Mouse (Mus musculus) MEL (cell line): ENCODE measurements at regions not wholly inside any gene's neighbourhood (a gene's known extent, or its start where the extent isn't known, plus 50 kb on each side); places are given as distances from the start of the nearest gene placed in this dataset.

Source experiments
- DNase-seq: peaks from one replicate; pipeline ENCODE4 v3.0.0; 2011; ENCODE audit warnings: low read depth, low spot score
- H3K27ac ChIP-seq: 2 replicates; pipeline ENCODE4 v1.5.1; 2012; ENCODE audit warnings: low read depth, mild to moderate bottlenecking, control low read depth, low read length, moderate library complexity; ENCODE audit not compliant: control insufficient read depth
- H3K27me3 ChIP-seq, 2 experiments: fragments of 150-350 bp in 1 of 2; sonication (generic) in 1 of 2; 2 replicates each; pipeline ENCODE4 v1.6.1; 2012; ENCODE audit warnings: low read length in 2 of 2, mild to moderate bottlenecking in 2 of 2, improper control_type of control experiment in 1 of 2, moderate library complexity in 1 of 2; ENCODE audit not compliant: insufficient read depth in 2 of 2, control insufficient read depth in 1 of 2
- H3K36me3 ChIP-seq, 2 experiments: 2 replicates each; pipeline ENCODE4 v1.6.1; 2012 to 2014; ENCODE audit warnings: low read length in 2 of 2, improper control_type of control experiment in 1 of 2, inconsistent platforms in 1 of 2, mild to moderate bottlenecking in 1 of 2; ENCODE audit not compliant: insufficient read depth in 2 of 2, control insufficient read depth in 1 of 2
- H3K4me1 ChIP-seq, 2 experiments: fragments of 150-350 bp in 1 of 2; sonication (generic) in 1 of 2; 2 replicates each; pipeline ENCODE4 v1.6.1; 2012; ENCODE audit warnings: low read length in 2 of 2, improper control_type of control experiment in 1 of 2, mild to moderate bottlenecking in 1 of 2; ENCODE audit not compliant: insufficient read depth in 2 of 2, control insufficient read depth in 1 of 2
- H3K4me3 ChIP-seq, 2 experiments: fragments of 150-350 bp in 1 of 2; sonication (generic) in 1 of 2; 2 replicates each; pipeline ENCODE4 v1.5.1; 2012; ENCODE audit warnings: low read depth in 2 of 2, low read length in 2 of 2, mild to moderate bottlenecking in 2 of 2, moderate library complexity in 2 of 2, control low read depth in 1 of 2, improper control_type of control experiment in 1 of 2; ENCODE audit not compliant: control insufficient read depth in 1 of 2, insufficient read depth in 1 of 2
- H3K79me2 ChIP-seq: 2 replicates; pipeline ENCODE4 v1.6.1; 2012; ENCODE audit warnings: mild to moderate bottlenecking, low read length, moderate library complexity; ENCODE audit not compliant: control insufficient read depth, poor library complexity, insufficient read depth
- H3K9ac ChIP-seq: 2 replicates; pipeline ENCODE4 v1.6.1; 2012; ENCODE audit warnings: low read depth, mild to moderate bottlenecking, control low read depth, low read length, moderate library complexity; ENCODE audit not compliant: control insufficient read depth, poor library complexity, severe bottlenecking
- H3K9me3 ChIP-seq: fragments of 150-350 bp; sonication (generic); replicated peaks from 2 replicates; pipeline ENCODE4 v1.6.1; 2012; ENCODE audit warnings: mild to moderate bottlenecking, low read length, improper control_type of control experiment, moderate library complexity; ENCODE audit not compliant: insufficient read depth
- BHLHE40 ChIP-seq: IDR thresholded peaks from 2 replicates; pipeline ENCODE4 v1.6.1; 2012; ENCODE audit warnings: low read depth, mild to moderate bottlenecking, inconsistent platforms, low read length, improper control_type of control experiment, borderline replicate concordance
- CHD2 ChIP-seq: IDR thresholded peaks from 2 replicates; pipeline ENCODE4 v1.6.1; 2011; ENCODE audit warnings: low read length, improper control_type of control experiment
- CTCF ChIP-seq, 3 experiments: IDR thresholded peaks in 2 of 3; conservative IDR thresholded peaks in 1 of 3; 2 replicates each; pipeline ENCODE4 v1.5.1; 2011 to 2012; ENCODE audit warnings: low read length in 3 of 3, low read depth in 2 of 3, mild to moderate bottlenecking in 2 of 3, improper control_type of control experiment in 1 of 3, inconsistent platforms in 1 of 3, mixed read lengths in 1 of 3, moderate library complexity in 1 of 3; ENCODE audit not compliant: control insufficient read depth in 1 of 3, insufficient read depth in 1 of 3, poor library complexity in 1 of 3, severe bottlenecking in 1 of 3
- E2F4 ChIP-seq: IDR thresholded peaks from 2 replicates; pipeline ENCODE4 v1.6.1; 2011; ENCODE audit warnings: low read depth, low read length, improper control_type of control experiment, borderline replicate concordance
- ELF1 ChIP-seq: IDR thresholded peaks from 2 replicates; pipeline ENCODE4 v1.6.1; 2014; ENCODE audit warnings: low read depth, mild to moderate bottlenecking, inconsistent platforms, low read length, improper control_type of control experiment, moderate library complexity
- EP300 ChIP-seq, 2 experiments: IDR thresholded peaks; 2 replicates each; pipeline ENCODE4 v1.6.1; 2011; ENCODE audit warnings: improper control_type of control experiment in 2 of 2, low read length in 2 of 2, low read depth in 1 of 2, mild to moderate bottlenecking in 1 of 2
- ETS1 ChIP-seq: IDR thresholded peaks from 2 replicates; pipeline ENCODE4 v1.6.1; 2012; ENCODE audit warnings: low read depth, mild to moderate bottlenecking, inconsistent platforms, low read length, improper control_type of control experiment, moderate library complexity
- GABPA ChIP-seq: IDR thresholded peaks from 2 replicates; pipeline ENCODE4 v1.6.1; 2012; ENCODE audit warnings: low read depth, mild to moderate bottlenecking, inconsistent platforms, low read length, improper control_type of control experiment, moderate library complexity
- GATA1 ChIP-seq: IDR thresholded peaks from 2 replicates; pipeline ENCODE4 v1.6.1; 2011; ENCODE audit warnings: low read depth, low read length, improper control_type of control experiment
- HCFC1 ChIP-seq: IDR thresholded peaks from 2 replicates; pipeline ENCODE4 v1.6.1; 2012; ENCODE audit warnings: low read depth, mild to moderate bottlenecking, inconsistent platforms, low read length, improper control_type of control experiment, moderate library complexity
- JUND ChIP-seq: IDR thresholded peaks from 2 replicates; pipeline ENCODE4 v1.6.1; 2011; ENCODE audit warnings: low read depth, mild to moderate bottlenecking, improper control_type of control experiment, low read length
- KAT2A ChIP-seq: conservative IDR thresholded peaks from 2 replicates; pipeline ENCODE4 v1.6.1; 2012; ENCODE audit warnings: low read depth, low read length, improper control_type of control experiment, inconsistent platforms
- MAZ ChIP-seq: IDR thresholded peaks from 2 replicates; pipeline ENCODE4 v1.6.1; 2012; ENCODE audit warnings: low read depth, mild to moderate bottlenecking, inconsistent platforms, low read length, improper control_type of control experiment
- MEF2A ChIP-seq: IDR thresholded peaks from 2 replicates; pipeline ENCODE4 v1.6.1; 2014; ENCODE audit warnings: low read depth, mild to moderate bottlenecking, inconsistent platforms, low read length, improper control_type of control experiment; ENCODE audit not compliant: poor library complexity, insufficient replicate concordance, severe bottlenecking; ENCODE audit errors: extremely low read depth
- MYB ChIP-seq: IDR thresholded peaks from 2 replicates; pipeline ENCODE4 v1.6.1; 2011; ENCODE audit warnings: mild to moderate bottlenecking, low read depth, low read length, improper control_type of control experiment
- MYC ChIP-seq: IDR thresholded peaks from 2 replicates; pipeline ENCODE4 v1.6.1; 2011; ENCODE audit warnings: low read depth, mild to moderate bottlenecking, low read length, improper control_type of control experiment, moderate library complexity
- NELFE ChIP-seq: IDR thresholded peaks from 2 replicates; pipeline ENCODE4 v1.6.1; 2011; ENCODE audit warnings: low read depth, low read length, improper control_type of control experiment
- POLR2A ChIP-seq, 2 experiments: IDR thresholded peaks; 2 replicates each; pipeline ENCODE4 v1.6.1; 2011 to 2012; ENCODE audit warnings: low read length in 2 of 2, mild to moderate bottlenecking in 2 of 2, control low read depth in 1 of 2, improper control_type of control experiment in 1 of 2, low read depth in 1 of 2, moderate library complexity in 1 of 2; ENCODE audit not compliant: control insufficient read depth in 1 of 2, insufficient read depth in 1 of 2, poor library complexity in 1 of 2
- POLR2AphosphoS2 ChIP-seq: IDR thresholded peaks from 2 replicates; pipeline ENCODE4 v1.6.1; 2011; ENCODE audit warnings: low read length, improper control_type of control experiment
- POLR2AphosphoS5 ChIP-seq: IDR thresholded peaks from 2 replicates; pipeline ENCODE4 v1.6.1; 2012; ENCODE audit warnings: low read depth, borderline replicate concordance, mild to moderate bottlenecking, inconsistent platforms, low read length, moderate library complexity, mixed read lengths
- SIN3A ChIP-seq: IDR thresholded peaks from 2 replicates; pipeline ENCODE4 v1.6.1; 2012; ENCODE audit warnings: low read length, improper control_type of control experiment, inconsistent platforms
- SMC3 ChIP-seq: IDR thresholded peaks from 2 replicates; pipeline ENCODE4 v1.6.1; 2011; ENCODE audit warnings: low read depth, low read length, improper control_type of control experiment
- TCF12 ChIP-seq: IDR thresholded peaks from 2 replicates; pipeline ENCODE4 v1.6.1; 2014; ENCODE audit warnings: low read depth, mild to moderate bottlenecking, inconsistent platforms, low read length, improper control_type of control experiment, moderate library complexity
- USF1 ChIP-seq: IDR thresholded peaks from 2 replicates; pipeline ENCODE4 v1.6.1; 2014; ENCODE audit warnings: low read depth, mild to moderate bottlenecking, inconsistent platforms, low read length, improper control_type of control experiment, moderate library complexity
- ZC3H11A ChIP-seq: IDR thresholded peaks from 2 replicates; pipeline ENCODE4 v1.6.1; 2012; ENCODE audit warnings: low read depth, mild to moderate bottlenecking, inconsistent platforms, low read length, improper control_type of control experiment

GRCm38 (mm10) chr3:35079887-35080286 lies 429.7 kb downstream of the Sox2 start:
- no peak for TF ChIP-seq GATA1
- no peak for TF ChIP-seq POLR2AphosphoS5
- TF ChIP-seq POLR2A (IDR thresholded peaks at IDR 0.05; ENCODE audit: control insufficient read depth in 1 of 2, insufficient read depth in 1 of 2, low read depth in 1 of 2, low read length in 2 of 2, poor library complexity in 1 of 2), result no peak
- no peak for TF ChIP-seq EP300 (IDR thresholded peaks at IDR 0.05; ENCODE audit: low read depth in 1 of 2, low read length in 2 of 2)
- no peak for TF ChIP-seq E2F4
- no peak for TF ChIP-seq SIN3A
- no peak for TF ChIP-seq CHD2
- TF ChIP-seq ETS1, result no peak
- no peak for TF ChIP-seq CTCF (IDR thresholded peaks at IDR 0.05 in 2 of 3, conservative IDR thresholded peaks at IDR 0.05 in 1 of 3; ENCODE audit: control insufficient read depth in 1 of 3, insufficient read depth in 1 of 3, low read depth in 2 of 3, low read length in 3 of 3, poor library complexity in 1 of 3, severe bottlenecking in 1 of 3)
- Histone ChIP-seq H3K9ac (no peak overlapping the region), H3K27ac (no peak overlapping the region), H3K36me3 (no peaks in the 10 kb centered on the region), H3K27me3 (no peaks in the 10 kb centered on the region), H3K4me3 (no peak overlapping the region), H3K79me2 (no peaks in the 10 kb centered on the region), H3K9me3 (no peaks in the 10 kb centered on the region), H3K4me1 (no peaks in the 10 kb centered on the region)
- DNase-seq, result no peak

GRCm38 (mm10) chr3:35084091-35084867 lies 434.1 kb downstream of the Sox2 start:
- Histone ChIP-seq H3K4me3 (no peak overlapping the region), H3K27me3 (no peaks in the 10 kb centered on the region), H3K9ac (no peak overlapping the region), H3K79me2 (no peaks in the 10 kb centered on the region), H3K9me3 (no peaks in the 10 kb centered on the region), H3K4me1 (no peaks in the 10 kb centered on the region), H3K27ac (no peak overlapping the region), H3K36me3 (no peaks in the 10 kb centered on the region)
- no peak for DNase-seq
- TF ChIP-seq MAZ (no peak), ZC3H11A (no peak), KAT2A (no peak), CTCF (IDR thresholded peaks at IDR 0.05 in 2 of 3, conservative IDR thresholded peaks at IDR 0.05 in 1 of 3; ENCODE audit: control insufficient read depth in 1 of 3, insufficient read depth in 1 of 3, low read depth in 2 of 3, low read length in 3 of 3, poor library complexity in 1 of 3, severe bottlenecking in 1 of 3) (no peak), CHD2 (no peak), POLR2AphosphoS2 (no peak), MEF2A (no peak), JUND (no peak), MYB (no peak), ELF1 (no peak), GATA1 (no peak), USF1 (no peak), MYC (no peak), NELFE (no peak), BHLHE40 (no peak), SMC3 (no peak), GABPA (no peak), TCF12 (no peak), HCFC1 (no peak)
